Mouse (Mus musculus) layer of hippocampus, postnatal 14 days (tissue): Measurements from ENCODE around the gene Ttll1. TPM values are rescaled to one million over a fixed set of nuclear protein-coding genes. Genes with fewer than 3 reads are reported as not detected.
"Not testable (repeated sequence)": the region's sequence is repeated elsewhere in the genome, so short reads cannot be mapped to it uniquely, and the experiment has no call there.

Experiments used
- DNase-seq, 2 experiments: peaks; one replicate each; pipeline ENCODE4 v3.0.0; 2021 to 2022; ENCODE audit warnings: low spot score in 2 of 2, mixed read lengths in 1 of 2
- total RNA-seq, 2 experiments: library from RNA; stranded (reverse); gene quantifications; 2 replicates each; pipeline ENCODE4 v1.2.3; 2021

The Ttll1 gene
- total RNA-seq, 2 experiments from 2014 or later: 37.8 to 39.2 TPM

DNA sequence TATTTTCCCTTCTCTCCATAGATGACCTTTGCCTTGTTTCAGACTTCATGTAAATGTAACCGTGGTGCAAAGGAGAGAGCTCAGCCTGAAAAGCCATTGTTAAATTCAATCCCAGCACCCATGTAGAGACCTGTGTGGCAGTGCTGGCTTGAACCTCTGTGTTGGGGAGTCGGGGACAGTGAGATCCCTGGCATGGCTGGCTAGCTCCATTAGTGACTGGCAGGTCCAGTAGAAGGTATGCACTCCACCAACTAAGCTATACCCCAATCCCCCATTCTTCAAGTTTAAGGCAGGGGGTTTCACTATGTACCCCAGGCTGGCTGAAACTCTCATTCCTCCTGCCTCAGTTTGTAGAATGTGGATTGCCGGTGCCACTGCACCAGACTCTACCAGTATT, 13.6 kb upstream of the Ttll1 start:
- DNase-seq: no peak

- DNase-seq: no peak
Observed at GRCm38 (mm10) chr15:83523638-83524332, 13.1 kb upstream of the Ttll1 start.

- no peak for DNase-seq
Observed at GRCm38 (mm10) chr15:83523196-83523595, 12.5 kb upstream of the Ttll1 start.

- DNase-seq: no peak
Observed at GRCm38 (mm10) chr15:83520861-83521382, 10.2 kb upstream of the Ttll1 start.

- peak; percentile 48 to 69 for DNase-seq
Observed at GRCm38 (mm10) chr15:83518215-83519048, 7.7 kb upstream of the Ttll1 start.

DNA sequence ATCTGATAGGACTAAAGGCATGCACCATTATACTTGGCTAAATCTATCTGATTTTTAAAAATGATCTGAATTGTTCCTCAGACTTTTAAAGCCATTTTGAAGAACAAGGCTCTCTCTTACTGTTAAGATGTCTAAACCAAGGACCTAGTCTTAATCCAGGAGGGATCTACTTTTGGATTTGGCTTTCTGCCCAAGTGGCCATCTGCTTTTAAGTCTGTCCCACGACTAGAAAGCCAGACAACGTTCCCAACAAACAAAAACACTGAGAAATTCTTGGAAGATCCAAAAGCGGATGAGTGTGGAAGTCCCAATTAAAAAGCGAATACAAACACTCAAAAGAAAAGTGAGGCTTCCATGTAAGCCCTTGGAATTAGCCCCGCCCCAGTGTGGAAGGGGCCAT, 4.3 kb upstream of the Ttll1 start:
- no peak for DNase-seq

DNA sequence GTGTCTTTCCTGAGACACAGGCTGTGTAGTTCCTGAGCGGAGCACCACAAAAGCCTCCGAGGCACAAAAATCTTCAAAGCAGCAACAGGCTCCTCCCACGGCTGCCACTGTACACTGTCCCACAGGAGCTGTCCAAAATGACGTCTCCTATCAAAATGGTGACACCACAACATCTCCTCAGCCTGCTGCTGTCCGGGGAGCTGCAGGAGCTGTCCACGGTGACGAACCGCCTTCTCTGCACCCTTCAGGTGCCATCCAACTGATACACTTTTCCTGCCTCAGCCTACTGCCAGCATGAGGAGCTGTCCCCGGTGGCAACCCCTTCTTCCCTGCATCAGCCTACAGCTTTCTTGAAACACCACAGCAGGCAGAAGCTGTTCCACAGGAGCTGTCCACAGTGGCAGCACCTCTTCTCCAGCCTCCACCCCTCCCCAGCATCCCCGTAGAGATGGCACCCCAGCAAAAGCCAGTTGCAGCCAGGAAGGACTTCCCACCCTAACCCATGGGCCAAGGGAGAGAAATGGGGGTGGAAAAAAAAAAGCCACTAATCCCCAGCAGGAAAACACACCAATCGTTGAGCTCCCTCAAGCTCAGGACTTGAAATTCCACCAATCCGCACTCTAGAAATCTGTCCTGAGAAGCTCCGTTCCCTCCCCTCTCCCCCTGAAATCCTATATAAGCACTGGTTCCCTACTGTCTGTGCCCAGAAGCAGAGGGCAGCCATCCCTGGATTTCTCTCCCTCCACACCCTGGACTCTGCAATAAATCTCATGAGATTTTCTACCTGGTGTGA, 2.0 kb upstream of the Ttll1 start:
- DNase-seq: no peak

DNA sequence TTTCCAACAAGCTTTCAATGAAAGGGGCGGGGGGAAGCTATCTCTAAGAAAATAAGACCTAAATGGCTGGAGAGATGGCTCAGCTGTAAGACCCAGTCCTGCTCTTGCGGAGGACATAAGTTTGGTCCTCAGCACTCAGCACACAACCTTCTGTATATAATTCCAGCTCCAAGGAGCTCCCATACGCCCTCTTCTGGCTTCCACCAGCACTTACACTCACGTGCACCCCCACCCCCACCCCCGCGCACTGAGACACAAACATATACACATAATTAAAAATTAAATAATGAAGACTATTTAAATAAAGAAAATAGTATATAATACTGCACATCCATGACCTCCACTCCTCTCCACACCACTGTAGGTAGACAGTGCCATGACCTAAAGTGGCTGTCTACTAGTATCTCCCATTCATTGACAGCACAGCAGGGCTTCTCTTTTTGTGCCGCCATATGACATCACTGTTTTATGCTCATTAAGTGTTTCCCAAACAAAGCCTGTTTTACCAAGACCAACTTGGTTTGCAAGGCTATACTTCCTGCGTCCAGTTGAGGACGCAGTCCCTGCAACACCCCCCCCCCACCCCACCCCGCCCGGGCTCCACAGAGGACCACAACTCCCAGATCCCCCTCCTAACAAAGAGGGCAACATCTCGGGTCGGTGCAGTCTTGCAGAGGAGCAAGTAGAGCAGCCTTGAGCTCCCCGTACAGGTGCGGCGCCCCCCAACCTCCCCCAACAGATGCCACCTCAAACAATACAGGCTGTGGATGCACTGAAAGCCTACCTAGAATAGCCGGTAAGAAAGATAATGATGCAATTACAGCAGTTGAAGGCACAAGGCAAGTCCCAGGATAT, 516 bp downstream of the Ttll1 start:
- DNase-seq: no peak

DNA sequence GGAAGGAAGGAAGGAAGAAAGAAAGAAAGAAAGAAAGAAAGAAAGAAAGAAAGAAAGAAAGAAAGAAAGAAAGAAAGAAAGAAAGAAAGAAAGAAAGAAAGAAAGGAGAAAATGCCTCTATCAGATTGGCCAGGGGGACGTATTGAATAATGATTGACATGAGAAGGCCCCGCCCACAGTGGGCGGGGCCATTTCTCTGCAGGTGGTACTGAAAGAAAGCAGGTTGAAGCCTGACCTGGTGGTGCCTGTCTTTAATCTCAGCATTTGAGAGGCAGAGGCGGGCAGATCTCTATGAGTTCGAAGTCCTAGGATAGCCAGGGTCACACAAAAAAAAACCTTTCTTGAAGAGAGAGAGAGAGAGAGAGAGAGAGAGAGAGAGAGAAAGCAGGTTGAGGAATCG, 9.2 kb downstream of the Ttll1 start:
- DNase-seq: not testable (repeated sequence)

DNA sequence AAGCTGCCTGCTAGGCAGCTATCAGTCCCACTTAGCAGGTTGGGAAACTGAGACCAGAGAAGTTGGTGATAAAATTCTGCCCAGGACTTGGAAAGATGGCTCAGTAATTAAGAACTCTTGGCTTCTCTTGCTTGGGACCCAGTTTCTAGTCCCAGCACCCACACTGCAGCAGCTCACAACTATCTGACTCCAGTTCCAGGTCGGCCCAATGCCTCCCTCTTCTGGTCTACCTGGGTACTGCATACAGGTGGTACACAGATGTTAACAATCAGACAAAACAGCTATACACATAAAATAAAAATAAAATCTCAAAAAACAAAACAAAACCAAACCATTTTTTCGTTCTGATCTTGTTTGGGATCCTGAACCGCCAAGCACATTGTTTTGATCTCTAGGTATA, 10.3 kb downstream of the Ttll1 start:
- DNase-seq: no peak

DNA sequence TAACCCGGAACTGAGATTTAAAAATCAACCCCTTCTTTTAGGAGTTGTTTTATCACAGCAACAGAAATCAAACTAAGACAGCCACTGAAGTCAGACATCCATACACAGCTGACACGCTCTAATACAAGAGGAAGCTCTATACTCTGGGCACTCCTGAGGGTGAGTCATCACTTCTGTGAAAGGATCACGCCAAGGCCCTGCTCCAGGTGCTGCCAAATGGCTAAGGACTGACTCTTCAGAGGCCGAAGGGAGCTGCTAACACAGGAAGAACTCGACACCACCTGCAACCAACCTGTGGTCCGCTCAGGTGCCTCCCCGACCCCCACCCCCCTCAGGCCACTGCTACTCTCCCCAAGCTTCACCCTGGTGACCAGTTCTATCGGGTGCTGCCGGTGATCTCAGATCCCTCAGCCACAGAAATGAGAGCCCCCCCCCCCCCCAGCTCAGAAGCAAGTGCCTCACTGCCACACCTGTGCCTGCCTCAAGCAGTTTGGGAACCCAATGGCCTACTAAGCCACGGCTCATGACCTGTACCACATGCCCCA, 11.4 kb downstream of the Ttll1 start:
- DNase-seq: no peak

- DNase-seq: no peak
Observed at GRCm38 (mm10) chr15:83497299-83497698, 13.4 kb downstream of the Ttll1 start.

- no peak for DNase-seq
Observed at GRCm38 (mm10) chr15:83495787-83496367, 14.8 kb downstream of the Ttll1 start.

- no peak for DNase-seq
Observed at GRCm38 (mm10) chr15:83495195-83495594, 15.5 kb downstream of the Ttll1 start.

DNA sequence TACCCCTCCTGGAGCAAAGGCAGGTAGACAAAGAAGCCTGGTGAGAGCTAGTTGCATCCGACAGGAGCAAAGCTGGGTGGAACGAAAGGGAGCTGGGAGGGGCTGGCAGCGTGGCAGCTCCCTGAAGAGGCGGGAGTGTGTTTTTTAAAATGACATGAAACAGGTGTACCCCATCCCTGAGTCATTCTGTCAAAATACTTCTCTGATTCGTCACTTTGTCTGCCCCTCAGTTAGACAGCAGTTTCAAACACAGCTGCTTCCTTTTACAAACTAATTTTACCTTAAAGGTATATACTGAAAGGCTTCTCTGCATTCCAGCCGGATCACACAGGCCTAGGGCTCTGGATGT, 16.1 kb downstream of the Ttll1 start:
- no peak for DNase-seq

GRCm38 (mm10) chr15:83493856-83494571, 16.7 kb downstream of the Ttll1 start:
- DNase-seq: no peak

DNA sequence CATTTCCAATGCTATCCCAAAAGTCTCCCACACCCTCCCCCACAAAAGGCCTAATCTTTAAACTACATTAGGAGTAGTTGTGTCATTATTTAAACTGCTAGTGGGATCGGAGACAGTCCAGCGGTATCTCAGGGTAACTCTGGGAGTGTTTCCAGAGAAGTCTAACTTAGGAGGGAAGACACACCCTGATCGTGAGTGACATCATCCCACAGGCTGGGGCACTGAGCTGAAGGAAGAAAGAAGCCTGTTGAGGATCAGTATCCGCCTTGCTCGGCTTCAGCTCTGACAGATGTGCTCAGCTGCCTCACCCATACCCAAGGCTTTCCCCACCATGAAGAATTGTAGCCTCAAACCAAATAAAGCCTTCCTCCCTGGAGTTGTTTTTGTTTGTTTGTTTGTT, 18.8 kb downstream of the Ttll1 start:
- no peak for DNase-seq

- no peak for DNase-seq
Observed at GRCm38 (mm10) chr15:83489471-83489870, 21.2 kb downstream of the Ttll1 start.

- no peak for DNase-seq
Observed at GRCm38 (mm10) chr15:83487477-83488115, 23.1 kb downstream of the Ttll1 start.
